In the genomic region with DNA sequence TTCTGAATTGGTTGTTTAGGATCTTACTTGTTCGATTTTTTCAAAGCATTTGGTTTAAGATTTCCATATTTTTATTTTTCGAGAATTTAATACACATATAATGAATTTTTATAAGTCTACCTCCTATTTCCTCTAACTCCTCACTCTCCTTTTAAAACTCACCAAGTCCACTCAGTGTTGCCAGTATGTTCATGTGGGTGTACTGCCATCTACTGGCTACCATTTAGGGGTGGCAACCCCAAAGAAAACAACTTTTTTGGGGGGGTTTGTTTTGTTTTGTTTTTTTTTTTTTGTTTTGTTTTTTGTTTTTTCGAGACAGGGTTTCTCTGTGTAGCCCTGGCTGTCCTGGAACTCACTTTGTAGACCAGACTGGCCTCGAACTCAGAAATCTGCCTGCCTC, we compare ENCODE assay signal across 11 mouse cellular contexts. TPM values are rescaled to one million over a fixed set of nuclear protein-coding genes. Genes with fewer than 3 reads are reported as not detected.
A peak's percentile ranks its signal among the peaks of the same experiment; 100 is the strongest.
DNase-seq lines count a peak whose midpoint lies in the region; ATAC-seq and TF ChIP-seq lines count a peak whose summit lies in the region.
"Had no signal": no experiment of that assay in that cellular context is flagged by ENCODE, and none has a peak within 500 bp of the region (broad histone marks: within the 10 kb centered on the region; RNA-seq: fewer than 3 reads in every experiment).

No protein-coding gene starts in this region.

- H3K9ac ChIP-seq in forebrain, embryonic 14.5 days (ENCODE audit: low read length), result no peak overlapping the region
- H3K9ac ChIP-seq in forebrain, embryonic 15.5 days (replicated peaks), result no peak overlapping the region
- H3K9ac ChIP-seq in liver, postnatal 0 days (replicated peaks), result no peak overlapping the region

- no peaks in the 10 kb centered on the region for H3K27me3 ChIP-seq in forebrain, embryonic 14.5 days (replicated peaks; ENCODE audit: control insufficient read depth, insufficient read depth, low read length)
- no peaks in the 10 kb centered on the region for H3K27me3 ChIP-seq in forebrain, embryonic 15.5 days
- H3K27me3 ChIP-seq in liver, postnatal 0 days (ENCODE audit: insufficient read depth, low read length), result no peaks in the 10 kb centered on the region

- TF ChIP-seq EP300 in liver, postnatal 0 days (IDR thresholded peaks at IDR 0.05; ENCODE audit: low read depth), result no peak

- no peaks in the 10 kb centered on the region for H3K36me3 ChIP-seq in forebrain, embryonic 14.5 days (ENCODE audit: control insufficient read depth, insufficient read depth, low read length)
- no peaks in the 10 kb centered on the region for H3K36me3 ChIP-seq in forebrain, embryonic 15.5 days
- no peaks in the 10 kb centered on the region for H3K36me3 ChIP-seq in liver, postnatal 0 days (replicated peaks; ENCODE audit: insufficient read depth, low read length)

- H3K27ac ChIP-seq in forebrain, embryonic 14.5 days (ENCODE audit: low read depth, low read length), result no peak overlapping the region
- H3K27ac ChIP-seq in forebrain, embryonic 15.5 days (replicated peaks), result no peak overlapping the region
- no peak overlapping the region for H3K27ac ChIP-seq in liver, postnatal 0 days (ENCODE audit: low read depth)

- no peaks in the 10 kb centered on the region for H3K4me1 ChIP-seq in forebrain, embryonic 14.5 days (ENCODE audit: control insufficient read depth, insufficient read depth, low read length)
- H3K4me1 ChIP-seq in forebrain, embryonic 15.5 days, result no peaks in the 10 kb centered on the region
- no peaks in the 10 kb centered on the region for H3K4me1 ChIP-seq in liver, postnatal 0 days (ENCODE audit: insufficient read depth)

- no peak overlapping the region for H3K4me2 ChIP-seq in forebrain, embryonic 14.5 days (ENCODE audit: low read length)
- H3K4me2 ChIP-seq in forebrain, embryonic 15.5 days (replicated peaks), result no peak overlapping the region
- H3K4me2 ChIP-seq in liver, postnatal 0 days (ENCODE audit: low read depth, low read length), result no peak overlapping the region

- no peak overlapping the region for H3K4me3 ChIP-seq in forebrain, embryonic 14.5 days (ENCODE audit: low read depth, low read length)
- no peak overlapping the region for H3K4me3 ChIP-seq in forebrain, embryonic 15.5 days
- H3K4me3 ChIP-seq in liver, postnatal 0 days (ENCODE audit: low read depth, low read length), result no peak overlapping the region

- peak; percentile 29 for DNase-seq in forebrain, embryonic 14.5 days (ENCODE audit: low spot score)
- no peak for DNase-seq in liver, postnatal 0 days
- no peak for DNase-seq in liver
- peak; percentile 42 for DNase-seq in retina, postnatal 1 day
- no peak for DNase-seq in left cerebral cortex, adult 8-10 months (ENCODE audit: low spot score in 2 of 2)
- DNase-seq in gastrocnemius, adult 18-20 months (ENCODE audit: low spot score), result no peak

- TF ChIP-seq CTCF in liver, postnatal 0 days (IDR thresholded peaks at IDR 0.05; ENCODE audit: low read depth), result peak; percentile 69

- WGBS in forebrain, embryonic 14.5 days, result 39% methylated on average over 4 of the region's 4 CpGs
- 44% methylated on average over 4 of the region's 4 CpGs for WGBS in forebrain, embryonic 15.5 days
- WGBS in liver, postnatal 0 days (ENCODE audit: insufficient replicate concordance), result 35% methylated on average over 4 of the region's 4 CpGs

- H3K9me3 ChIP-seq in forebrain, embryonic 14.5 days (replicated peaks; ENCODE audit: control insufficient read depth, low read length), result no peaks in the 10 kb centered on the region
- H3K9me3 ChIP-seq in forebrain, embryonic 15.5 days, result no peaks in the 10 kb centered on the region
- no peaks in the 10 kb centered on the region for H3K9me3 ChIP-seq in liver, postnatal 0 days (ENCODE audit: low read length)

- ATAC-seq in forebrain, embryonic 14.5 days, result no peak
- no peak for ATAC-seq in forebrain, embryonic 15.5 days (replicated peaks)
- ATAC-seq in liver, postnatal 0 days, result no peak
- ATAC-seq in common myeloid progenitor, adult 5-6 weeks (replicated peaks; ENCODE audit: low read depth, poor library complexity, severe bottlenecking), result peak; percentile 90

RNA-seq across cellular contexts. Expression of gene Oprl1, which starts 8.1 kb away (rescaled TPM):
- polyA plus RNA-seq in forebrain, embryonic 14.5 days (2014; fragmentation: Nextera tagmentation; extraction: Ambion mirVana), result 66.8 and 67.5 TPM in 2 replicates
- polyA plus RNA-seq in forebrain, embryonic 15.5 days (2015; fragmentation: Nextera tagmentation; extraction: Ambion mirVana), result 47.6 and 54.1 TPM in 2 replicates
- polyA plus RNA-seq in liver, postnatal 0 days (2015; fragmentation: Nextera tagmentation; extraction: Ambion mirVana), result 0.07 and 0.17 TPM in 2 replicates
- not detected in 2 replicates for total RNA-seq in common myeloid progenitor, adult 5-6 weeks (2017)
- total RNA-seq in left cerebral cortex, adult 8-10 months (2022), result 10 to 100 TPM; 47.1 to 59.7 (median 55.7) TPM
- not detected for total RNA-seq in gastrocnemius, adult 18-20 months (2021)
- total RNA-seq: heart, adult 18-20 months had no signal

RNA-seq across cellular contexts. Expression of gene Lkaaear1, which starts 8.4 kb away (rescaled TPM):
- polyA plus RNA-seq in forebrain, embryonic 14.5 days (2014; fragmentation: Nextera tagmentation; extraction: Ambion mirVana), result not detected in 2 replicates
- not detected in 2 replicates for polyA plus RNA-seq in forebrain, embryonic 15.5 days (2015; fragmentation: Nextera tagmentation; extraction: Ambion mirVana)
- not detected in 2 replicates for polyA plus RNA-seq in liver, postnatal 0 days (2015; fragmentation: Nextera tagmentation; extraction: Ambion mirVana)
- total RNA-seq in common myeloid progenitor, adult 5-6 weeks (2017), result not detected in 2 replicates
- not detected for total RNA-seq in left cerebral cortex, adult 8-10 months (2022)
- not detected for total RNA-seq in gastrocnemius, adult 18-20 months (2021)
- total RNA-seq: heart, adult 18-20 months had no signal
- polyA plus RNA-seq: limb, embryonic 11.5 days; neural tube, embryonic 11.5 days had no signal

RNA-seq across cellular contexts. Expression of gene Rgs19, which starts 12.9 kb away (rescaled TPM):
- polyA plus RNA-seq in forebrain, embryonic 14.5 days (2014; fragmentation: Nextera tagmentation; extraction: Ambion mirVana), result 60.3 and 63.6 TPM in 2 replicates
- polyA plus RNA-seq in forebrain, embryonic 15.5 days (2015; fragmentation: Nextera tagmentation; extraction: Ambion mirVana), result 49.1 and 49.7 TPM in 2 replicates
- 18.6 and 20.5 TPM in 2 replicates for polyA plus RNA-seq in liver, postnatal 0 days (2015; fragmentation: Nextera tagmentation; extraction: Ambion mirVana)
- total RNA-seq in common myeloid progenitor, adult 5-6 weeks (2017), result 67.5 and 113 TPM in 2 replicates
- total RNA-seq in left cerebral cortex, adult 8-10 months (2022), result 10 to 100 TPM; 21.9 to 35.9 (median 26.8) TPM
- total RNA-seq in gastrocnemius, adult 18-20 months (2021), result 1 to 10 TPM; 2.4 to 4.3 TPM

RNA-seq across cellular contexts. Expression of gene Tcea2, which starts 26.6 kb away (rescaled TPM):
- polyA plus RNA-seq in forebrain, embryonic 14.5 days (2014; fragmentation: Nextera tagmentation; extraction: Ambion mirVana), result 42.0 and 44.3 TPM in 2 replicates
- polyA plus RNA-seq in forebrain, embryonic 15.5 days (2015; fragmentation: Nextera tagmentation; extraction: Ambion mirVana), result 44.8 and 51.4 TPM in 2 replicates
- 3.8 and 4.4 TPM in 2 replicates for polyA plus RNA-seq in liver, postnatal 0 days (2015; fragmentation: Nextera tagmentation; extraction: Ambion mirVana)
- 3.3 and 9.6 TPM in 2 replicates for total RNA-seq in common myeloid progenitor, adult 5-6 weeks (2017)
- total RNA-seq in left cerebral cortex, adult 8-10 months (2022), result 10 to 100 TPM; 64.2 to 70.0 (median 65.5) TPM
- total RNA-seq in gastrocnemius, adult 18-20 months (2021), result 1 to 10 TPM; 6.6 to 6.9 TPM

RNA-seq across cellular contexts. Expression of gene Sox18, which starts 35.2 kb away (rescaled TPM):
- polyA plus RNA-seq in forebrain, embryonic 14.5 days (2014; fragmentation: Nextera tagmentation; extraction: Ambion mirVana), result 12.5 and 15.1 TPM in 2 replicates
- 12.9 and 14.7 TPM in 2 replicates for polyA plus RNA-seq in forebrain, embryonic 15.5 days (2015; fragmentation: Nextera tagmentation; extraction: Ambion mirVana)
- polyA plus RNA-seq in liver, postnatal 0 days (2015; fragmentation: Nextera tagmentation; extraction: Ambion mirVana), result 11.4 and 12.2 TPM in 2 replicates
- not detected in 2 replicates for total RNA-seq in common myeloid progenitor, adult 5-6 weeks (2017)
- 10 to 100 TPM in 1 of 4 experiments, 1 to 10 TPM in 3; 5.8 to 11.8 (median 7.8) TPM for total RNA-seq in left cerebral cortex, adult 8-10 months (2022)
- total RNA-seq in gastrocnemius, adult 18-20 months (2021), result 10 to 100 TPM in 1 of 2 experiments, 1 to 10 TPM in 1; 9.7 to 22.1 TPM

Comparison
In these comparisons a context has a peak if more than half of its experiments do, and no peak if none do; other contexts are left out.
1. DNase-seq: peak in forebrain, embryonic 14.5 days (single experiment) and retina, postnatal 1 day (single experiment); none in liver, postnatal 0 days (single experiment), liver (single experiment), left cerebral cortex, adult 8-10 months (0 of 2) and gastrocnemius, adult 18-20 months (single experiment).
2. RNA of gene Oprl1, which starts 8.1 kb away (total RNA-seq): 47.1 to 59.7 TPM in left cerebral cortex, adult 8-10 months; not detected in common myeloid progenitor, adult 5-6 weeks and not detected in gastrocnemius, adult 18-20 months; every median in the first group is over 10 times any median in the second.
3. RNA of gene Rgs19, which starts 12.9 kb away (total RNA-seq): 67.5 to 113 TPM in common myeloid progenitor, adult 5-6 weeks and 21.9 to 35.9 TPM in left cerebral cortex, adult 8-10 months; 2.4 to 4.3 TPM in gastrocnemius, adult 18-20 months; every median in the first group is over 4 times any median in the second.